Mouse (Mus musculus) C2C12 (cell line): ENCODE data around the gene Pitpnm3. TPM values are rescaled to one million over a fixed set of nuclear protein-coding genes. Genes with fewer than 3 reads are reported as not detected.

Source experiments
- H3K27me3 ChIP-seq: one replicate; pipeline ENCODE4 v1.6.1; 2011; ENCODE audit not compliant: control insufficient read depth, insufficient read depth, insufficient read length
- H3K36me3 ChIP-seq: one replicate; pipeline ENCODE4 v1.6.1; 2011; ENCODE audit not compliant: control insufficient read depth, insufficient read depth
- H3K4me3 ChIP-seq: one replicate; pipeline ENCODE4 v1.5.1; 2011; ENCODE audit warnings: mild to moderate bottlenecking, control low read depth; ENCODE audit not compliant: poor library complexity, insufficient read depth, severe bottlenecking
- H3K79me2 ChIP-seq: one replicate; pipeline ENCODE4 v1.6.1; 2011; ENCODE audit not compliant: control insufficient read depth, insufficient read depth
- H3K79me3 ChIP-seq: one replicate; pipeline ENCODE4 v1.6.1; 2011; ENCODE audit warnings: low read depth, control low read depth
- H3ac ChIP-seq: one replicate; pipeline ENCODE3; 2011; ENCODE audit warnings: low read depth; ENCODE audit not compliant: control insufficient read depth, insufficient read length
- CEBPB ChIP-seq: IDR thresholded peaks from one replicate; pipeline ENCODE4 v1.6.1; 2011; ENCODE audit warnings: low read depth, mild to moderate bottlenecking, control low read depth, moderate library complexity
- CTCF ChIP-seq: IDR thresholded peaks from one replicate; pipeline ENCODE4 v1.5.1; 2011; ENCODE audit not compliant: control insufficient read depth, insufficient read depth, insufficient read length
- FOSL1 ChIP-seq: IDR thresholded peaks from one replicate; pipeline ENCODE4 v1.8.0; 2011; ENCODE audit warnings: mild to moderate bottlenecking, low read length; ENCODE audit not compliant: poor library complexity, insufficient read depth, severe bottlenecking
- MAX ChIP-seq: IDR thresholded peaks from one replicate; pipeline ENCODE4 v1.6.1; 2011; ENCODE audit warnings: mild to moderate bottlenecking, control low read depth
- MYOD1 ChIP-seq: IDR thresholded peaks from one replicate; pipeline ENCODE4 v1.6.1; 2011; ENCODE audit warnings: low read depth; ENCODE audit not compliant: control insufficient read depth, insufficient read length
- MYOG ChIP-seq: IDR thresholded peaks from one replicate; pipeline ENCODE4 v1.6.1; 2011; ENCODE audit not compliant: control insufficient read depth, insufficient read length; ENCODE audit errors: extremely low read depth
- USF1 ChIP-seq: IDR thresholded peaks from one replicate; pipeline ENCODE4 v1.6.1; 2011; ENCODE audit warnings: low read depth, mild to moderate bottlenecking, control low read depth, moderate library complexity
- polyA plus RNA-seq: library from polyadenylated mRNA; unstranded; fragments of >200 nt; fragmentation: generic; extraction: Trizol; gene quantifications from one replicate; pipeline ENCODE4 v1.2.1, GENCODE M21; 2012; ENCODE audit warnings: missing spikeins

Pitpnm3 gene
- polyA plus RNA-seq, 1 experiment = 0.02 TPM

GRCm38 (mm10) chr11:72022827-72023226, 112.8 kb downstream of the Pitpnm3 start:
- Histone ChIP-seq H3K79me2 (no peaks in the 10 kb centered on the region), H3K4me3 (no peak overlapping the region), H3ac (no peak overlapping the region), H3K36me3 (no peaks in the 10 kb centered on the region), H3K79me3 (no peaks in the 10 kb centered on the region), H3K27me3 (peaks cover 9% of the 10 kb centered on the region)
- no peak for TF ChIP-seq CEBPB
- no peak for TF ChIP-seq MAX

- Histone ChIP-seq H3ac (no peak overlapping the region), H3K27me3 (peaks cover 6% of the 10 kb centered on the region), H3K79me2 (no peaks in the 10 kb centered on the region), H3K36me3 (no peaks in the 10 kb centered on the region), H3K4me3 (no peak overlapping the region), H3K79me3 (no peaks in the 10 kb centered on the region)
- TF ChIP-seq USF1 (no peak), CTCF (no peak), FOSL1 (no peak), MYOD1 (no peak), MAX (no peak), MYOG (no peak), CEBPB (no peak)
Measured at GRCm38 (mm10) chr11:72021015-72021414, 114.6 kb downstream of the Pitpnm3 start.

GRCm38 (mm10) chr11:72017253-72017601, 118.4 kb downstream of the Pitpnm3 start:
- Histone ChIP-seq H3K36me3 (no peaks in the 10 kb centered on the region), H3K4me3 (no peak overlapping the region), H3ac (no peak overlapping the region), H3K27me3 (peaks cover 11% of the 10 kb centered on the region), H3K79me3 (no peaks in the 10 kb centered on the region), H3K79me2 (no peaks in the 10 kb centered on the region)
- TF ChIP-seq MYOG (no peak), CTCF (no peak), FOSL1 (no peak), CEBPB (no peak), USF1 (no peak), MAX (no peak), MYOD1 (no peak)

- no peak overlapping the region for H3K4me3 ChIP-seq
- peaks cover 11% of the 10 kb centered on the region for H3K27me3 ChIP-seq
- H3ac ChIP-seq = no peak overlapping the region
- H3K79me3 ChIP-seq = no peaks in the 10 kb centered on the region
- TF ChIP-seq CTCF (no peak), MYOG (no peak), USF1 (no peak), MYOD1 (no peak), CEBPB (no peak)
- no peaks in the 10 kb centered on the region for H3K36me3 ChIP-seq
- no peaks in the 10 kb centered on the region for H3K79me2 ChIP-seq
Measured at GRCm38 (mm10) chr11:72016518-72017252, 118.9 kb downstream of the Pitpnm3 start.

GRCm38 (mm10) chr11:72014674-72015073, 120.9 kb downstream of the Pitpnm3 start:
- H3K4me3 ChIP-seq = no peak overlapping the region
- TF ChIP-seq USF1 (no peak), MYOG (no peak), MAX (no peak), FOSL1 (no peak), CEBPB (no peak), CTCF (no peak), MYOD1 (no peak)
- H3K79me3 ChIP-seq = no peaks in the 10 kb centered on the region
- H3K36me3 ChIP-seq = no peaks in the 10 kb centered on the region
- H3K27me3 ChIP-seq = peaks cover 20% of the 10 kb centered on the region
- no peak overlapping the region for H3ac ChIP-seq
- H3K79me2 ChIP-seq = no peaks in the 10 kb centered on the region

GRCm38 (mm10) chr11:72011955-72012354, 123.6 kb downstream of the Pitpnm3 start:
- no peak overlapping the region for H3ac ChIP-seq
- peaks cover 21% of the 10 kb centered on the region for H3K27me3 ChIP-seq
- H3K4me3 ChIP-seq = no peak overlapping the region
- TF ChIP-seq MAX (no peak), MYOD1 (no peak), CTCF (no peak), USF1 (no peak), MYOG (no peak), FOSL1 (no peak), CEBPB (no peak)
- H3K36me3 ChIP-seq = no peaks in the 10 kb centered on the region
- no peaks in the 10 kb centered on the region for H3K79me2 ChIP-seq
- H3K79me3 ChIP-seq = no peaks in the 10 kb centered on the region
